Mouse (Mus musculus) heart, embryonic 10.5 days (tissue): ENCODE results near the gene Ddx27. TPM values are rescaled to one million over a fixed set of nuclear protein-coding genes. Genes with fewer than 3 reads are reported as not detected.

Experiments used
- polyA plus RNA-seq: library from polyadenylated mRNA; unstranded; fragments of >200 nt; fragmentation: Nextera tagmentation; extraction: Ambion mirVana; gene quantifications from 2 replicates; pipeline ENCODE4 v1.2.1, GENCODE M21; 2016

The Ddx27 gene
- polyA plus RNA-seq, 1 experiment from 2014 or later = 59.4 TPM

Other genes starting within 250 kb of the Ddx27 start
- gene Trp53rkb, start 222.7 kb upstream of the Ddx27 start, polyA plus RNA-seq = 8.0 and 13.3 TPM in 2 replicates
- gene Arfgef2, start 209.6 kb upstream of the Ddx27 start, polyA plus RNA-seq = 6.3 and 8.2 TPM in 2 replicates
- gene Cse1l, start 109.2 kb upstream of the Ddx27 start, polyA plus RNA-seq = 147 and 155 TPM in 2 replicates
- gene Stau1, start 18.9 kb upstream of the Ddx27 start, polyA plus RNA-seq = 60.3 and 69.0 TPM in 2 replicates
- 6.5 and 7.3 TPM in 2 replicates for gene Znfx1, start 47.8 kb downstream of the Ddx27 start, polyA plus RNA-seq
- gene Kcnb1, start 175.0 kb downstream of the Ddx27 start, polyA plus RNA-seq = 0.16 and 0.21 TPM in 2 replicates
- gene Ptgis, start 225.4 kb downstream of the Ddx27 start, polyA plus RNA-seq = 16.3 and 21.4 TPM in 2 replicates